Mouse (Mus musculus) megakaryocyte, embryonic 14.5 days (primary cell): Measurements from ENCODE around the gene Tmem86b.

Experiments
- FLI1 ChIP-seq: IDR thresholded peaks from 2 replicates; pipeline ENCODE4 v1.6.1; 2012; ENCODE audit warnings: low read length, inconsistent platforms, mixed read lengths
- GATA1 ChIP-seq: IDR thresholded peaks from 3 replicates; pipeline ENCODE4 v1.6.1; 2012; ENCODE audit warnings: mixed read lengths, low read length, inconsistent platforms, borderline replicate concordance

DNA sequence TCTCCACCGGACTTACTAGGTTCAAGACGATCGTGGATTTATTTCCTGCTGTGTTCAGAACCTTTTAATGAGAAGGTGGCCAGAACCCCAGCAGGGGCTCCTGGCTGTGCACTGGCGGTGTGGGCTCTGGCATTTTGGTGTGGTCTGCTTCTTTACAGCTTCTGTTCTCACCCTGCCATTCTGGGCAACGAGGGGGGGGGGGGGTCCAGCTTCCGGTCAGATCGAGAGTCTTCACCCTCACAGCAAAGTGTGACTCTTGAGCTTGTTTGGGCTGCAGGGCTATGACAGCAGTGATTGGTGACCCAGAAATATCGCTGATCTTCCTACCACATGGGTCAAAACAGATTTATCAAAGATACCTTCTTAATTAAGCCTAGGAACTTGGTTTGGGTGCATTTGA, 18.8 kb downstream of the Tmem86b start:
- no peak for TF ChIP-seq GATA1
- TF ChIP-seq FLI1: no peak
